Mouse (Mus musculus): Measurements from ENCODE around the gene Srgap1.
"Not testable (repeated sequence)": the region's sequence is repeated elsewhere in the genome, so short reads cannot be mapped to it uniquely, and the experiment has no call there.

Srgap1 gene

GRCm38 (mm10) chr10:121817983-121818382 is 229.1 kb downstream of the Srgap1 start:
- no peak for DNase-seq

- DNase-seq: no peak
Observed at GRCm38 (mm10) chr10:121807771-121808170, 239.3 kb downstream of the Srgap1 start.

GRCm38 (mm10) chr10:121806806-121807205 is 240.3 kb downstream of the Srgap1 start:
- no peak for DNase-seq

- DNase-seq: no peak
Observed at GRCm38 (mm10) chr10:121805933-121806341, 241.2 kb downstream of the Srgap1 start.

- DNase-seq: no peak
Observed at GRCm38 (mm10) chr10:121804551-121804950, 242.6 kb downstream of the Srgap1 start.

GRCm38 (mm10) chr10:121800041-121800440 is 247.1 kb downstream of the Srgap1 start:
- no peak for DNase-seq

GRCm38 (mm10) chr10:121796027-121796802 is 250.9 kb downstream of the Srgap1 start:
- peak; percentile 7 for DNase-seq

- DNase-seq: no peak
Observed at GRCm38 (mm10) chr10:121794486-121794885, 252.6 kb downstream of the Srgap1 start.

GRCm38 (mm10) chr10:121792661-121793060 is 254.5 kb downstream of the Srgap1 start:
- no peak for DNase-seq

- no peak for DNase-seq
Observed at GRCm38 (mm10) chr10:121790078-121790477, 257.0 kb downstream of the Srgap1 start.

GRCm38 (mm10) chr10:121788536-121788935 is 258.6 kb downstream of the Srgap1 start:
- peak; percentile 46 for DNase-seq

GRCm38 (mm10) chr10:121781159-121781558 is 266.0 kb downstream of the Srgap1 start:
- DNase-seq: peak; percentile 23

GRCm38 (mm10) chr10:121775990-121776389 is 271.1 kb downstream of the Srgap1 start:
- DNase-seq: no peak

GRCm38 (mm10) chr10:121773813-121774212 is 273.3 kb downstream of the Srgap1 start:
- DNase-seq: no peak

- peak; percentile 11 for DNase-seq
Observed at GRCm38 (mm10) chr10:121770624-121771577, 276.2 kb downstream of the Srgap1 start.

- DNase-seq: peak; percentile 57
Observed at GRCm38 (mm10) chr10:121769711-121770110, 277.4 kb downstream of the Srgap1 start.

GRCm38 (mm10) chr10:121767295-121767694 is 279.8 kb downstream of the Srgap1 start:
- not testable (repeated sequence) for DNase-seq

- DNase-seq: no peak
Observed at GRCm38 (mm10) chr10:121765174-121766057, 281.7 kb downstream of the Srgap1 start.

- no peak for DNase-seq
Observed at GRCm38 (mm10) chr10:121764469-121765173, 282.5 kb downstream of the Srgap1 start.

- DNase-seq: no peak
Observed at GRCm38 (mm10) chr10:121763191-121763590, 283.9 kb downstream of the Srgap1 start.

GRCm38 (mm10) chr10:121762141-121762540 is 285.0 kb downstream of the Srgap1 start:
- DNase-seq: no peak

GRCm38 (mm10) chr10:121759095-121759494 is 288.0 kb downstream of the Srgap1 start:
- no peak for DNase-seq

Measured in kidney, postnatal 14 days (tissue).